Mouse (Mus musculus) thymus, postnatal 0 days (tissue): ENCODE measurements around the gene Zswim1. TPM values are rescaled to one million over a fixed set of nuclear protein-coding genes. Genes with fewer than 3 reads are reported as not detected.
"Not testable (repeated sequence)": the region's sequence is repeated elsewhere in the genome, so short reads cannot be mapped to it uniquely, and the experiment has no call there.

Source experiments
- DNase-seq: peaks from one replicate; pipeline ENCODE4 v3.0.0-alpha.2; 2015; ENCODE audit warnings: low spot score
- polyA plus RNA-seq: library from polyadenylated mRNA; unstranded; fragments of >200 nt; fragmentation: Nextera tagmentation; extraction: Ambion mirVana; gene quantifications from 2 replicates; pipeline ENCODE4 v1.2.1, GENCODE M21; 2015

Zswim1 gene
- polyA plus RNA-seq, 1 experiment from 2014 or later: 9.1 TPM

- no peak for DNase-seq
Observed at GRCm38 (mm10) chr2:164862179-164862861, 39.8 kb downstream of the Zswim1 start.

GRCm38 (mm10) chr2:164863411-164863810 lies 40.9 kb downstream of the Zswim1 start:
- DNase-seq: not testable (repeated sequence)

DNA sequence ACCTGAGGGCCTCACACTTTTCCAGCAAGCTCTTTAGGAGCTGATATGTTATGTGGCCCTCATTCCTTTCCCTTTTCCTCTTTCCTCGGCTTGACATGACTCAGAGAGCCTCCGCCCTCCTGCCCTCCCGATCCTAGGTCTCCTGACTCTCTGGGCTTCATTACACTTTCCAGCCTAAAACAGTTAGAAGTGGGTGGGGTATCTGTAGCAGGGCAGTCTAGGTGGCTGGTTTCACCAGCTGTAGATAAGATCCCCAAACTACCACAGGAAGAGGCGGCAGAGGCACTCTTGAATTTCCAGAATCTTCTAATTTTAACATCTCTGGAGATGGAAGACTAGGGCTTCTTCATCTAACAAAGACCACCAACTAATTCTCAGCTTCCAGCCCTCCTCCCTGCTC lies 42.1 kb downstream of the Zswim1 start:
- DNase-seq: no peak

- DNase-seq: no peak
Observed at GRCm38 (mm10) chr2:164866741-164867551, 44.5 kb downstream of the Zswim1 start.

DNA sequence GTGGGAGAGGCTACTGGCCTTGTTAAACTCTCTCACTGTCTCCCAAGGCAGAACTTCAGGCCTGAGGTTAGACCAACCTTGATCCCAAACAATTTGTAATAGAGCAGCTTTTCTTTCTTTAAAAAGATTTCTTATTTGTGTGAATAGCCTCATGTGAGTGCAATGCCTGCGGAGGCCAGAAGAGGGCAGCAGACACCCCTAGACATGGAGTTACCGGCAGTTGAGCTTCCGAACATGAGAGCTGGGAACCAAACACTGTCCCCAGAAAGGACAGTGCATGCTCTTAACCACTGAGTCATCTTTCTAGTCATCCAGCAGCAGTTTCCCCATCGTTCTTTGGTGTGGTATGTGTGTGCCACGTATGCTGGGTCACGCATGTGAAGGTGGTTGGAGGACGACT lies 45.1 kb downstream of the Zswim1 start:
- DNase-seq: peak; percentile 26

DNA sequence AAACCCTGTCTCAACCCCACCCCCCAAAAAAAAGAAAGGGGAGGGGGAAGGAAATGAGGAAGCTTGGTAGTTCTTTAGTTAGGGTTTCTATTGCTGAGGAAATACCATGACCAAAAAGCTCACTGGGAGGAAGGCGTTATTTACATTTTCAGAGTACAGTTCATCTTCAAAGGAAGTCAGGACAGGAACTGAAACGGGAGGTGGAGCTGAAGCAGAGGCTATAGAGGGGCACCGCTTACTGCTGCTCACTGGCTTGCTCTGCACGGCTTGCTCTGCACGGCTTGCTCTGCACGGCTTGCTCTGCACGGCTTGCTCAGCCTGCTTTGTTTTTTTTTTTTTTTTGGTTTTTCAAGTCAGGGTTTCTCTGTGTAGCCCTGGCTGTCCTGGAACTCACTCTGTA lies 46.0 kb downstream of the Zswim1 start:
- no peak for DNase-seq

GRCm38 (mm10) chr2:164871602-164872303 lies 49.3 kb downstream of the Zswim1 start:
- DNase-seq: no peak

DNA sequence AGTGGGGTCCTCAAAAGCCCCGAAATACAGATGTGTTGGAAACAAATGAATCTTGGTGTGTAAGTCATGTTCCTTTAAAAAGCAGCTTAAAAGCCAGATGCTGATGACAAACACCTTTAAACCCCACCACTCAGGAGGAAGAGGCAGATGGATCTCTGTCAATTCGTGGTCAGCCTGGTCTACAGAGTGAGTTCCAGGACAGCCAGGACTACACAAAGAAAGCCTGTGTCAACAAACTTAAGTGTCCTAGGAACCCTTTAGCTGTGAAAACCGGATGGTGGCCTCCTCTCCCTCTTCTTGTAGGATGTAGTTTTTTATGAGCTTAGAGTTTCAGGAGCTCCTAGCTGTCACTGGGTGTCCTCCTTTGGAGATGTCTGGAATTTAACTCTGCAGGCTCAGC lies 51.1 kb downstream of the Zswim1 start:
- DNase-seq: no peak

GRCm38 (mm10) chr2:164874239-164874769 lies 51.8 kb downstream of the Zswim1 start:
- no peak for DNase-seq

DNA sequence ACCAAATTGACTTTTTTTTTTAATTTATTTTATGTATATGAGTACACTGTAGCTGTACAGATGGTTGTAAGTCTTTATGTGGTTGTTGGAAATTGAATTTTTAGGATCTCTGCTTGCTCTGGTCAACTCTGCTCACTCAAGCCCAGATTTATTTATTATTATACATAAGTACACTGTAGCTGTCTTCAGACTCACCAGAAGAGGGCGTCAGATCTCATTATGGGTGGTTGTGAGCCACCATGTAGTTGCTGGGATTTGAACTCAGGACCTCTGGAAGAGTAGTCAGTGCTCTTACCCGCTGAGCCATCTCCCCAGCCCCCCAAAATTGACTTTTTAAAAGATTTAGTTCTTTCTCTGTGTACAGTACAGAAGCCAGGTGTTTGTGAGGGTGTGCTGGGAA lies 53.2 kb downstream of the Zswim1 start:
- DNase-seq: not testable (repeated sequence)

Other genes with a start within 250 kb of the Zswim1 start
- not detected in 2 replicates for gene Spint3, start 249.2 kb upstream of the Zswim1 start, polyA plus RNA-seq
- gene Wfdc6a, start 237.2 kb upstream of the Zswim1 start, polyA plus RNA-seq: not detected in 2 replicates
- not detected in 2 replicates for gene Eppin, start 229.1 kb upstream of the Zswim1 start, polyA plus RNA-seq
- not detected in 2 replicates for gene Wfdc6b, start 209.2 kb upstream of the Zswim1 start, polyA plus RNA-seq
- not detected in 2 replicates for gene Wfdc8, start 209.1 kb upstream of the Zswim1 start, polyA plus RNA-seq
- gene Wfdc16, start 183.9 kb upstream of the Zswim1 start, polyA plus RNA-seq: not detected in 2 replicates
- gene Wfdc10, start 166.6 kb upstream of the Zswim1 start, polyA plus RNA-seq: 0.42 TPM in 1 of 2 replicates, not detected in the other
- gene Wfdc9, start 166.1 kb upstream of the Zswim1 start, polyA plus RNA-seq: not detected in 2 replicates
- gene Wfdc11, start 148.6 kb upstream of the Zswim1 start, polyA plus RNA-seq: not detected in 2 replicates
- not detected in 2 replicates for gene Wfdc13, start 137.6 kb upstream of the Zswim1 start, polyA plus RNA-seq
- not detected in 2 replicates for gene Spint4, start 124.2 kb upstream of the Zswim1 start, polyA plus RNA-seq
- gene Spint5, start 107.4 kb upstream of the Zswim1 start, polyA plus RNA-seq: not detected in 2 replicates
- gene Wfdc3, start 76.8 kb upstream of the Zswim1 start, polyA plus RNA-seq: 0.49 and 0.56 TPM in 2 replicates
- 70.4 and 85.2 TPM in 2 replicates for gene Dnttip1, start 76.7 kb upstream of the Zswim1 start, polyA plus RNA-seq
- 379 and 497 TPM in 2 replicates for gene Ube2c, start 52.8 kb upstream of the Zswim1 start, polyA plus RNA-seq
- gene Tnnc2, start 42.7 kb upstream of the Zswim1 start, polyA plus RNA-seq: 5.8 and 10.7 TPM in 2 replicates
- 7.0 and 7.7 TPM in 2 replicates for gene Snx21, start 36.9 kb upstream of the Zswim1 start, polyA plus RNA-seq
- 30.0 and 31.1 TPM in 2 replicates for gene Acot8, start 17.8 kb upstream of the Zswim1 start, polyA plus RNA-seq
- 7.1 TPM in 2 replicates for gene Zswim3, start 17.6 kb upstream of the Zswim1 start, polyA plus RNA-seq
- 0.17 and 0.85 TPM in 2 replicates for gene Spata25, start 5.9 kb downstream of the Zswim1 start, polyA plus RNA-seq
- 154 and 164 TPM in 2 replicates for gene Ctsa, start 10.2 kb downstream of the Zswim1 start, polyA plus RNA-seq
- gene Neurl2, start 10.8 kb downstream of the Zswim1 start, polyA plus RNA-seq: 5.3 and 5.9 TPM in 2 replicates
- gene Pltp, start 35.0 kb downstream of the Zswim1 start, polyA plus RNA-seq: 424 and 433 TPM in 2 replicates
- gene Pcif1, start 56.6 kb downstream of the Zswim1 start, polyA plus RNA-seq: 92.5 and 107 TPM in 2 replicates
- 8.6 and 9.5 TPM in 2 replicates for gene Zfp335, start 89.1 kb downstream of the Zswim1 start, polyA plus RNA-seq
- 47.8 and 53.2 TPM in 2 replicates for gene Mmp9, start 118.1 kb downstream of the Zswim1 start, polyA plus RNA-seq
- 0.26 and 0.30 TPM in 2 replicates for gene Slc12a5, start 138.1 kb downstream of the Zswim1 start, polyA plus RNA-seq
- 43.8 and 51.3 TPM in 2 replicates for gene Ncoa5, start 212.2 kb downstream of the Zswim1 start, polyA plus RNA-seq
- 29.6 and 31.4 TPM in 2 replicates for gene Cd40, start 232.9 kb downstream of the Zswim1 start, polyA plus RNA-seq